Mouse (Mus musculus): ENCODE results near the gene Mdfic.
A peak's percentile ranks its signal among the peaks of the same experiment; 100 is the strongest.
"Not testable (repeated sequence)": the region's sequence is repeated elsewhere in the genome, so short reads cannot be mapped to it uniquely, and the experiment has no call there.

The Mdfic gene

GRCm38 (mm10) chr6:15720461-15720817 is at the start of gene Mdfic:
Mdfic (plus strand) TSS chr6:15720661.
- no peak for DNase-seq (ENCODE audit: low read depth, low spot score)

DNA sequence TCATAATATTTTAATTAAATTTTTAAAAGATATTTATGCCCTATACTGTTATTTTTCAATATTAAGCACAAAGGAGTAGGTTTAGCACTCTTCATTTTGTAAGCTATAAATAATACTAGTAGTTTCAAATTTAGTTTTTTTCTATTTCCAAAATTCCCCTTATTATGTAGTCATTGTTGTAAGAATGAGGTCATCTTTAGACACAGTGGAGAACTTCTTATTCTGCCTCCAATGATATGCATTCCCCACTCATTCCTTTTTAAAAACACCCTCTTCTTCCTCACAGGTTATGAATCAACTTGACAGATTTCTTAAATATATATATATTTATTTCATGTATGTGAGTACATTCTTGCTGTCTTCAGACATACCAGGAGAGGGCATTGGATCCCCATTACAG is 49.1 kb upstream of the Mdfic start:
- no peak for DNase-seq (ENCODE audit: low read depth, low spot score)

GRCm38 (mm10) chr6:15710080-15710479 is 10.4 kb upstream of the Mdfic start:
- DNase-seq (ENCODE audit: low read depth, low spot score), result no peak

GRCm38 (mm10) chr6:15710706-15711105 is 9.8 kb upstream of the Mdfic start:
- DNase-seq (ENCODE audit: low read depth, low spot score), result no peak

DNA sequence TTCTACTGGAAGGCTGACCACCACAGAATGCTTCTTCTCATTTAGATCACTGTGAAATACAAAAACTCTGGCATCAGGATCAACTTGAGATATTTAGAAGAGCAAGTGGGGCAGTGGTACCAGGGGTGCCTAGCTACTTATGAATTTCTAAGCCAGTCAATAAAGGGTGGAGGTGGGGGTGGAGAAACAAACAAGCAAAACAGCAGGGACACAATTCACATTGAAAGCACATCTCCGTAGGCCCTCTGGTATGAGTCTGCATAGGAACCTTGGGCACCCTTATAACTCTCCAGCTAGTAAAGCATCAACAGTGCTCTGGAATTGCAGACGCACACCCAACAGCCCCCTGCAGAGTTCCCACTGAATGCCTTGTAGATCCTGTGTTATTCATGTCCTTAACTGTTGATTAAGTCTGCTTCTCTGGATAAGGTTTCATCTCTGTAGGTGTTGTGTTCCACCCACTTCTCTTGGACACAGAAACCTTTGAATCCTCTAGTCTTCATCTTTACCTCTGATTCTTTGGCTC is 7.5 kb upstream of the Mdfic start:
- no peak for DNase-seq (ENCODE audit: low read depth, low spot score)

GRCm38 (mm10) chr6:15714036-15714435 is 6.4 kb upstream of the Mdfic start:
- DNase-seq (ENCODE audit: low read depth, low spot score), result not testable (repeated sequence)

- no peak for DNase-seq (ENCODE audit: low read depth, low spot score)
These were observed 5.2 kb upstream of the Mdfic start for GRCm38 (mm10) chr6:15714996-15715844.

GRCm38 (mm10) chr6:15719919-15720318 is 542 bp upstream of the Mdfic start:
- no peak for DNase-seq (ENCODE audit: low read depth, low spot score)

- DNase-seq (ENCODE audit: low read depth, low spot score), result peak; percentile 53
These were observed 606 bp downstream of the Mdfic start for GRCm38 (mm10) chr6:15720818-15721715.

- no peak for DNase-seq (ENCODE audit: low read depth, low spot score)
These were observed 1.2 kb downstream of the Mdfic start for GRCm38 (mm10) chr6:15721716-15722031.

- DNase-seq (ENCODE audit: low read depth, low spot score), result not testable (repeated sequence)
These were observed 2.2 kb downstream of the Mdfic start for GRCm38 (mm10) chr6:15722631-15723030.

GRCm38 (mm10) chr6:15724304-15724703 is 3.8 kb downstream of the Mdfic start:
- DNase-seq (ENCODE audit: low read depth, low spot score), result no peak

- no peak for DNase-seq (ENCODE audit: low read depth, low spot score)
These were observed 6.0 kb downstream of the Mdfic start for GRCm38 (mm10) chr6:15726422-15726821.

DNA sequence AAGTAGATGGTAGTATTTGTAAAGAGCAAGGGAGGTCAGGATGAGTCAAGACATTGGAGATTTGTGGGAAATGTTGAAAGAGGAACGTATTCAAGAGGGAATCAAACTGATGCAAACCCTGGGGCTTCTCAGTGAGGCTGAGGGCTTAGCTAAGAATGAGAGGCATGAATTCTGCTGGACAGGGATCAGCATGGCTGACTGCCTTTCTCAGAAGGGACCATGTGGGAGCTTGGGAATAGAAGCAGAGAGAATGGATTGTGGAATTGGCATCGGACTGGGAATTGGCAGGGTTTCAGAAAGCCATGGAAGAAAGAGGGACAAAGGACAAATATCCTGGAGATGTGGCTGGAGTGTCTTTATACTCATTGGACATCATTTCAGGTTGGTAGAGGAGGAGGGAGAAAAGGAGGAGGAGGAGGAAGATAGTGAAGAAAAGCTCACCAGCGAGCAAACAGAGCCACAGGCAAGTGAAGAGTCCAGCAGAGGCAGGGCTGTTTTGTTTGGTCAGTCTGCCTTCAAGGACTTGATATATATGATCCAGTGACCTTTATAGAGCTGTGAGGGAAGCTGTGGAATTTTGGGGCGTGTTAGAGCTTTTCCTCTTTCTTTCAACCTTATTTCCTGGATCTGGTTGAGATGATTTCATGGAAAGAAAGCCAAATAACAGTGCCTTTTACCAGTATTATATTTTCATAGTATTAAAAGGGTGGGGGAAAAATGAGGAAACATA is 7.4 kb downstream of the Mdfic start:
- DNase-seq (ENCODE audit: low read depth, low spot score), result no peak

GRCm38 (mm10) chr6:15728844-15729577 is 8.6 kb downstream of the Mdfic start:
- DNase-seq (ENCODE audit: low read depth, low spot score), result no peak

- no peak for DNase-seq (ENCODE audit: low read depth, low spot score)
These were observed 9.8 kb downstream of the Mdfic start for GRCm38 (mm10) chr6:15730258-15730657.

GRCm38 (mm10) chr6:15730666-15731065 is 10.2 kb downstream of the Mdfic start:
- no peak for DNase-seq (ENCODE audit: low read depth, low spot score)

DNA sequence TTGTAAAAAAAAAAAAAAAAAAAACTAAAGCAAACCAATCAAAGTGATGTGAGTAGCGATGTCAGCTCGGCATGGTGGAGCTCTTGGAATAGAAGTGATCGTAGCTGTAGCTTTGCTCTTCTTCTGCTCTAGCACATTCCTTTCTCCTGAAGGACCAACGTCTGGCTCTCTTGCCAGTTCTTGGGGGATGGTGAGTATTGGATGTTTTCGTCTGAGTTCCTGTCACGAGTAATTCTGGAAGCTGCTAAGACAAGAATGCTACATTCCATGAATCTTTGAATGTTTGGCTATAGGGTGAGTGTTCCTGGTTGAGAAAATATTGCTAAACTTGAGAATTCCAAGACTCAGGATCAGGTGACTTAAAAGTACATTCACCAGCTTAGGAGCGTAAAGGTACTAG is 11.0 kb downstream of the Mdfic start:
- DNase-seq (ENCODE audit: low read depth, low spot score), result no peak

- DNase-seq (ENCODE audit: low read depth, low spot score), result no peak
These were observed 17.0 kb downstream of the Mdfic start for GRCm38 (mm10) chr6:15737312-15737911.

DNA sequence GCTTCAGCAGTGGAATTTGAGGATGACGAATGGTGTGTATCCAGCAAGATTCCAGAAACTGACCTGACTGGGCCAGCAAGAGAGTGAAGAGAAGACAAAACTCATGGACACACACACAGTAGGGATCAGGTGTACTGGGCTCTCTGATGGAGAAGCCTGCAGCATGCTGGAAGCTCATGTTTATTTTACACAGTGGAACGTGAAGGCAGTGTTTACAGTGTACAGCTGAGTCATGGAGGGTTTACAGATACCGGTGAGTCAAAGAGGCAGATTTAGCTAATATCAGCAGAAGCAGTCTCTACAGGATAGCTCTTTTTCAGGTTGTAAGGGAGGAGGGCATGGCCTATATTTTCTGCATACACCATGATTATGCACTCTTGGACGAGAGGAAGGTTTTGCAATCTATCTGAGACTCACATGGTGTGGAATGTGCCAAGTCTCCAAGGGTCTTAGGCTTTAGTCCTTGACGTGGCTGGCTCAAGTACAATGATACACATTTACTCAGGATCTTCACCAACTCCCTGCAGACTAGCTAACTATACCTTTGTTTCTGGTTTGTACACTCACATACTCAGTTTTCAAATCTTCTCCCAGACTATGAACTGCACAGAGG is 18.0 kb downstream of the Mdfic start:
- DNase-seq (ENCODE audit: low read depth, low spot score), result no peak

Data from mesoderm, embryonic 11.5 days (tissue).